Mouse (Mus musculus) layer of hippocampus, adult 11-12 months (tissue): ENCODE data around the gene Smad9.
"Not testable (repeated sequence)": the region's sequence is repeated elsewhere in the genome, so short reads cannot be mapped to it uniquely, and the experiment has no call there.

Experiments
- DNase-seq: peaks from one replicate; pipeline ENCODE4 v3.0.0; 2022; ENCODE audit warnings: low spot score

Gene Smad9

DNA sequence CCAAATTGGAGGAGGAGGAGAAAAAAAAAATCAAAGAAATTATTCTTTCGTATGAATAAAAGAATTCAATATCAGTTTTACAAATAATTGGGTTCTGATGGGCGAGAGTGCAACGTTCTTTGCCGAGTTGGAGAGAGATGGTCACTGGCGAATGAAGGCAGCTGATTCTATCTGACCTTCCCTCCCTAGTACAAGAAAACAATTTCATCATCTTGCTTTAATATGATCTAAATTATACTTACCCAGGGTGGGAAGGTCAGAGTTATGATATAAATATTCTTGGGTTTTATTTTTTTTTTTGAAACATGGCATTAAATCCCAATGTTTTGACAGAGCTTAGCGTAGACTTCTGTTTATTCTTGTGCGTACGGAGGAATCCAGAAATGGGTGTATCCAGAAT, 2.1 kb downstream of the Smad9 start:
- DNase-seq = no peak

DNA sequence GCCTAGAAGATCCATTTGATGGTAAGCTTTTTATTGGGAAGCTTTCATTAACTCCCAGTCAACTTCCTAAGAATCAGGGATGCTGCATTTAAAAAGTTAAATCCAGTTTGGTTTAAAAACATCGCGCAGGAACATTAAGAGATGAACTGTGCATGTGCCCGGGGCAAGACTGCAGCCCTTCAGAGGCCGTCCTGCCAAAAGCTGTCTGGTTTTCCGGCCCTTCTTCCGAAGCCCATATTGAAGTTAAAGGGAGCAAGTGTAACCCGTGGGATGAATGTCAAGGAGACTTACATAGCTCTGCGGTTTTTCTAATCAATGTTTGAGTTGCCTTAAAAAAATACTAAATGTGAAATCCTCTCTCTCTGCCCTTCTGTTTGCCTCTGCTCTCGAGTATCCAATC, 3.8 kb downstream of the Smad9 start:
- no peak for DNase-seq

DNA sequence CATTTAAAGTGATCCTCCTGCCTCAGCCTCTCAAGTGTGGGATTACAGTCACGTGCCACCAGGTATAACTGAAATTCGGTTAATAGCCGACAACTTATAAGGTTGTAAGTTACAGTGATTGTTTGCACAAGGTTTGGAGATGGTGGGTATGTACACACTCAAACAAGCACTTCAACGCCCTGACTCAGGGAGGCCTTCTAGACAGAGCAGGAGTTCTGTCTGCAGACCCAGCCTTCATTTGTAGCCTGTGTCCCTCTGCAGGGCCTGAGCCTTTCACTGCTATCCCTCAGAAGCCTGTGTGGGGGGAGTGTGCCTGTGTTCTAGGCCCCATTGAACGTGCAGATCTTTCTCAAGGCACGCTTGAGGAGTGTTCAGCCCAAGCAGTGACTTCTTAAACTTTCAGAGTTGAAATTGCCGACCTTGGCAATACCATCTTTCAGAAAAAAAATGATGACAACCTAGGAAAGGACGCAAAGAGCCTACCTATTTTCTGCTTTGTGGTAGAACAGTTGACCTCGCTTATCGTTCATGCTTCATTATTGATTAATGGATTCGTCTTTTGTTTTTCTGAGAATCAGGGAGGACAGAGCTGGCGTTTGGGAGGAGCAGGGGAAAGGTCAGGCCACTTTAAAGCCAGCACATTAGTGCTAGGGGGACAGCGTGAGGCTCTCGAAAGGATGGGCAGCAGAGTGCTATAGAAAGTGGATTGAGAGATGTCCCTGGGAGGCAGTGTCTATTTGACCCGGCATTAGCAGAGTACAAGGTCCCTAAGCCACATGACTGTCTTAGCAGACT, 5.1 kb downstream of the Smad9 start:
- no peak for DNase-seq

DNA sequence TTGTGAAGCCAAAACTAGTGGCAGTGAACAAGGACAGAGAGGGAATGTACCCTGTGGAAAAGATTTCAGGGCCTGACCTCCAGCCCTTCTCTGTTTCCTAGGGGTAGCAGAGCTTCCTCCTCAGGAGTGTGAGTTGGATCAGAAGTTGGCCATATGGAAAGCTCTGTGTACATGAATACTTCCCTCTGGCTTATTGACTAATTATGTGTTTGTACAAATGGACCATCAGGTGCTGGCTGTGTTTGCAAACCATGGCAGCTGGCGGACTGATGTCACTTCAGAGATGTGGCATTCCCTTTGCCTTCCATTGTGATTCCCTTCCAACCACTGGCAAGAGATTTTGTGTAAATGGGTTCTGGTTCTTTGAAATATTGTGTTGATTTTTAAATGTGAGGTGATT, 5.9 kb downstream of the Smad9 start:
- DNase-seq = no peak

DNA sequence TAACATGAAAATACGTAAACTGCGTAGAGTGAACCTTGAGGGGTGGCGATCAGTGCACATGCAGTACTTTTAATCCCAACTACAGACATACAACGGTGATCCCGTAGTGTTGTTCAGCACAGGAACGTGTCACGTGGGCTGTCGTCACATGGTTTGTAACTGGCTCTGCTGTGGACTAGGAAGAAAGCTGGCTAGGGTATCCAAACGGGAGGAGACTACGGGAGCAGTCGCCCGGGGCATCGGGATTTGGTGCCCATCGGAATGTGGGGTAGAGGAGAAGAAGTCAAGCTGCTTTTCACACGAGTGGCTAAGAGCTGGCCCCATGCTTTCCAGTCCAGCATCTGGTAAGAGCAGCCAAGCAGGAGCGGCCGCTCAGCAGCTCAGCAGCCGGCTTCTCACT, 9.0 kb downstream of the Smad9 start:
- peak; percentile 45 for DNase-seq

DNA sequence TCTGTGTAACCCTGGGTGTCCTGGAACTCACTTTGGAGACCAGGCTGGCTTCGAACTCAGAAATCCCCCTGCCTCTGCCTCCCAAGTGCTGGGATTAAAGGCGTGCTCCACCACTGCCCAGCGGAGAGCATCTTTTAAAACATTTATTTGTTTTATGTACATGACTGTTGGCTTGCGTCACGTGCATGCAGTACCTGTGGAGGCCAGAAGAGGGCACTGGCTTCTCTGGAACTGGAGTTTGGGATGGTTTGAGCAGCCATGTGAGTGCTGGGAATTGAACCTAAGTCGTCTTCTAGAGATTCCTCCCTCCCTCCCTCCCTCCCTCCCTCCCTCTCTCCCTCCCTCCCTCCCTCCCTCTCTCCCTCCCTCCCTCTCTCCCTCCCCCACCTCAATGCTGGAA, 10.1 kb downstream of the Smad9 start:
- not testable (repeated sequence) for DNase-seq

DNA sequence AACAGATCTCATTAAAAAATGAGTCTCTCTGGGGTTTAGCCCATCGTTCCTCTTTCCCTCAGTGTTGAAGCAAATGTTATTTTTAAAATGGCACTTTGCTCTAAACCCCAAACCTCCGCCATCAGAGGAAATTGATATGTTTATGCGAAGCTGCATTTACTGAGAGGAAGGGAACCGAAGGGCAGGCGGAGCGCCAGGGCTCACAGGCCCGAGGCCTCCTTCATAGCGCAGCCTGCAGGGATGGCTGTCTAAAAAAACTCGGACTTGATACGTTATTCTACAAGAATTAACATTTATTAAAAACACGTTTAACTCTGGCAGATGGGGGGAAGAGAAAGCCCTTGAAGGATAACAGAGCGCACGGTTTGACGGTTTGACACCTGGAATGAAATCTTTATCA, 10.7 kb downstream of the Smad9 start:
- no peak for DNase-seq

DNA sequence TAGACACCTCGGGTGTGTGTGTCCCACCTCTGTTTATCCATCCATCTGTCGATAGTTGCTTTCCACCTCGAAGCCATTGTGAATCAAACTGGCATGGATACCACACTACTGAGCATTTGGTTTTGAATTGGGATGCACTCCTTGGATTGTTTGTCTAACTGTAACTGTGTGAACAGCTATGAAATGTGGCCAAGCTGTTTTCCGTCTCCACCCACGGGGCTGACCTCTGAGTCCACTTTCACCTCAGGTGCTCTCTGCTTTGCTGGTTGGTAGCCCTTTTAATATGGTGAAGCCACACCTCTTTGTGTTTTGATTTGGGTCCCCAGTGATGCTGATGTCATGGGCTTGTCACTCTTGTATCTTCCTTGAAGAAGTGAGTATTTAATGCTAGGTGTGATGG, 11.4 kb downstream of the Smad9 start:
- no peak for DNase-seq

DNA sequence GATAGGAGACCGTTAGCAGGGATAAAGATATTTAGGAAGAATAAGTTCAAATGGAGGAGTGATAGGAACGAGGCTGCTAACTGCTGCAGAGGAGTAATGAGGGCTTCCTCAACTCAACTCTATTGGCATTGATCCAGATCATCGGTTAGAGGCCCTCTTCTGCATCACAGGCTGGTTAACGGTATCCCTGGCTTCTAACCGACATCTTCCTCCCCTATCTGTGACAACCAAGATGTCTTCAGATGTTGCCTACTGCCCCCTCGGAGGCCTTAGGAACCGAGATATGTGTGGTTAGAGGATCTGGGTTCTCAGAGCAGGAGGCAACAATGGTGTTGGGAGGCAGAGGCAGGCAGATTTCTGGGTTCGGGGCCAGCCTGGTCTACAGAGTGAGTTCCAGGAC, 13.2 kb downstream of the Smad9 start:
- no peak for DNase-seq

DNA sequence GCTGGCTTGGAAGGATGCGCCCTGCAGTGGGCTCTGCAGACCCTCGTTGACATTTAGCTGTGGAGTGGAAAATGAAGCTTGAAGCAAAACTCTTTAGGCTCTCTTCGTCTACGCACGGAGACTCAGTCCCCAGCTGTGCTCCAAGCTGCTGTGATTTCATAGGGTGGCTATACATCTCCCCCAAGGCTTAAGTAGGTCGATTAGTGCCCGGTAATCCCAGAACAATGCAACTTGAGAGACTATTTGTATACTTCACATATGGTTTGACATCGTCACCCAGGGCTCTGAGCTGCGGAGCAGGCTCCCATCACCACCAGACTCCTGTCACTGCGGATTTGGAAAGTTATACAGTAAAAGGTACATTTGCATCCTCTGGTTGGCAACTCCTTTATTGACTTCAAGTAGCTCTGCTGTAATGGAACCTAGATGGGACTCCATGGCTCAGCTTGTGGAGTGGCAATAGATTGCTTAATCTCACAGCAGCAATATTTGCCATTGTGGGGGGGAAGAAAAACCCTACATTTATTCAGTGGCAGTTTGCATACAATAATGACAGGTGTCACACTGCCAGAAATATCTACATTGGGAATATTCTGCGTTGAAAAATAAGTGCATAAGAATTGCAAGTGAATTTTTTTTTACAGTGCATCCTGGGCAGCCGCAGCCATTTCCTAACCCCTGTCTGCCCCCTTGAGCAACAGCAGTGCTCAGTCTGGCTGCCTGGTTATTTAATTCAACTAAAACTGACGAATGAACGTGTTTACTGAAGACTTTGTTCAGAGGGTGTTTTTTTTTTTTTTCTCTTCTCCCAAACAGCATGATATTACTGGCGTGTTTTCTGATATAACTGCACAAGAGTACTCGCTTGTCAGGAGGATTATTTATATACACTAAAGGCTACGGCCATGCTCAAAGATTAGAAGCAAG, 14.2 kb downstream of the Smad9 start:
- DNase-seq = no peak

DNA sequence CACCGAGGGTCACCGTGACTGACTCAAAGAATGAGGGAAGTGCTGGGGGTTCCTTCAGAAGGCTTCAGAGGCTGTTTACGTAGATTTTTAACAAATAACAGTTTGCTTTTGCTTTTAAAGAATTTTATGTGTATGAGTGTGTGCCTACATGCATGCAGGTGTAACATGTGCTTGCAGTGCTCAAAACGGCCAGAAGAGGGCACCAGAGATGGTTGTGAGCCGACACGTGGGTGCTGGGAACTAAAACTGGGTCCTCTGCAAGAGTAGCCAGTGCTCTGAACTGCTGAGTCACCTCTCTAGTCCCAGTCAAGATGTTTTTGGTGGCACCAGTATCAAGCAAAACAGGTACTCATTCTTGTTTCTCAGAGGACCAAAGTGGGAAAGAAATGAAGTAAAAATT, 18.2 kb downstream of the Smad9 start:
- DNase-seq = no peak

DNA sequence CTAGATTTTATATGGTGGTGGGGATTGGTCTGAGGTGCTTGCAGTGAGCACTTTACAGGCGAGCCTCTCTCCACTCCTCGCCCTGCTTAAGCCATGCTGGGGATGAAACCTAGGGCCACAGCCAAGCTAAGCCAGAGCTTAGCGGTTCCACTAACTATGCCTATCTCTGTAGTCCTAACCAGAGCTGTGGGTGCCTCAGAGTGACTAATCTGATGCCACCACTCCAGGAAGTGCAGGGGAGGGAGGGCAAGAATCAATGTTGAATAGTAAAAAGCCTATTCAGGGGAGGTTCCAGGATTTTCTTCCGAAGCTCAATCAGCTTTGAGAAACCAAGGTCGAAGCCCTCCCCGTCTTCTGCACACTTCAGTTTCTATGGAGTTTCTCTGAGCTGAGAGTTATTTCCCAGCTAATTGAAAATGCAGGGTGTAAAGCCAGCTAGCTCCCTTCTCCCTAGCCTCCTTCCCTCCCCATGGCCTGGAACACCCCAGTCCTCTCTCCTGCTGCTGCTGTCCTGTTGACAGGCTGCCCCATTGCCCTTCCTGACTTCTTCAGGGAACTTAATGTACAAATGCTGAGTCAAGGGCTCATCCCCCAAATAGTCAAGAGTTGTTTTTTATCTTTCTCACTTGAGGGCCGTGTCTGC, 20.7 kb downstream of the Smad9 start:
- DNase-seq = no peak

DNA sequence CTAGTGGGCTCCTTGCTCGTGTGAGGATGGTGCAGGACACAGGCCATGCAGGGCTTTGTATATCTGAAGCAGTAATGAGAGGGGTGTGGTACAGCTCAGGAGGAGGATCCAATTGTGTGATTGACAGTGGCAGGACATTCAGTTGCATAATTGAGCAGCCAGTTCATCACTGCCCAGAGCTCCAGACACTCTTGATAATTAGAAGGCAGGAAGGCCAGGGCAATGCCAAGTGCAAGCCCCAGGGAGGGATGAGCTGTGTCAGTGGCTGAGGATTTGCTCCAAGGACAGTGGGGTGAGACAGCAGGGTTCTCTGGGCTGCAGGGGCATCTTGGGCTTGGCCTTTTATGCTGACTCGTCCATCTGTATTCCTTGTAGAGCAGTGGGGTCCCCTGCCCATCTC, 35.2 kb downstream of the Smad9 start:
- DNase-seq = no peak

DNA sequence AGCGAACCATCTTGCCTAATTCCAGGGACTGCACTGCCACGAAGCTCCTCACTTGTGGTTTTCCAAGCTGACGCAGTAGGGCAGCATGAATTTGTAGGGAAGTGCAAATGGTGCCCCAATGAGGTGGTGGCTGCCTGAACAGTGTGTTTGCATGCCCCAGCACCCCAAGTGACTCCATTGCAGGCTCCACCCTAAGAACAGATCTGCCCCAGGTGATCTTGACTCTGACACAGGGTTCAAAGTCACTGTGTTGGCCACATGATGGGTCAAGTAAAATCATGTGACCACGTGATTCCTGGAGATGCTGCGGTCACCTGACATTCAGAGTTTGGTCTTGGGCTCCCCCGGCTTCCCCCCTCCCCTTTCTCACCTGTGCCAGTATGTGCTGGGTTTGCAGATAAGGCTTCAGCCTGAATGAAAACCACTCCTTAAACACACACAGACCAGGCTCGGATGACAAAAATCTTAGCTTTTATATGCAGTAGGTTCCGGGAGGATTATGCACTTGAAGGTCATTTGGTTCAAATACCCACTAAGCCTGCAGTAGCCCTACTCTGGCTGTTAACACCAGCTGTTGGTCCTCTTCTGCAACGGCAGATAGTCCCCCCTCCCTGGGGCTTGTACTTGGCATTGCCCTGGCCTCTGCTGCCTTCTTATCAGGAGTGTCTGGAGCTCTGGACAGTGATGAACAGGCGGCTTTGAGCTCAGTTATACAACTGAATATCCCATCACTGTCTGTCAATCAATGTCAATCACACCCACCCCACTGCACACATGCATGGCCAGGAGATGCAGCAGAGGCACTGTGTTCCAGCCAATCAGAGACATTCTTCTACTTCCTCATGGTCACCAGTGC, 36.7 kb downstream of the Smad9 start:
- DNase-seq = no peak

DNA sequence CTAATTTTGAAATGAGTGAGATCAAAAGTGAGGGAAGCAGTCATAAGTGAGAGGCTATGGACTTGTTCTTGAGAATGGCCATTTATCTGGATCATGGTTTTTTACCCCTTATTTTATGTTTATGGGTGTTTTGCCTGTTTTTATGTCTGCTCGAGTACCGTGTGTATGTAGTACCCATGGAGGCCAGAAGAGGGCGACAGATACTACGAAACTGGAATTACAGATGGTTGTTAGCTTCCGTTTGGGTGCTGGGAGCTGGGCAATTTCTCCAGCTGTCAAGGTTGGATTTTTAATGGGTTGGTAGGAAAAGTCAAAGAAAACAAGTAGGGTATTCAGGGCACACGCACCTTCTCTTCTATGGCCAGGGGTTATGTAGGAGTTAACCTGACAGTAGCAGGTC, 38.4 kb downstream of the Smad9 start:
- no peak for DNase-seq

DNA sequence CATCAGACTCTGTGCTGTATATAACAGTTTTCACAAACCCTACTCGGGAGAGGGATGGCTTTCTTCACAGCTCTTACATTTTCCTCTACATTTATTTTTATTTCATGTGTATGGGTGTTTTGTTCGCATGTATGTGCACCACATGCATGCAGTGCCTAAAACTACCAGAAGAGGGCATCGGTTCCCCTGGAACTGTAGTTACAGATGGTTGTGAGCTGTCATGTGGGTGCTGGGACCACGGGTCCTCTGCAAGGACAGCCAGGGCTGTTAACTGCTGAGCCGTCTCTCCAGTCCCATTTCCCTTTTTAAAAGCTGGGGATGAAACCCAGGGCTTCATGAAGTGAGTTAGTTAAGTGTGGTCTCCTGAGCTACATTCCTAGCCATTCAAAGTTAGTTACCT, 40.0 kb downstream of the Smad9 start:
- DNase-seq = no peak

DNA sequence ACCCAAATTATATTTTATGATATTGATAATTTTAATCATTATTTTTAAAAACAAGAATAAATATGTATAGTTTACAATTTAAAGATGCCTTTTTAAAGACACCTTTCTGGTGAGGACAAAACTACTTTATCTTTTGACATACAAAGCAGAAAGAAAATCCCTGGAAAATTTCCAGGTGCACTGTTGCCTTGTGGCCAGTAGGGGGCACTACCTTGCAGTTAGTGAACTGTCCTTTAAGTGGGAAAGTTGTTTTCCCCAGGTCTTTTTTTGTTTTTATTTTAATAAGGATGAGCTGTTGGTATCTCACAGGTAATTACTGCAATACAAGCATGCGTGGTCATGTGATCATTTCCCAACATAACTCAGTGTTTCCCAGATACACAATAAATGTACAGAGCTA, 40.4 kb downstream of the Smad9 start:
- DNase-seq = peak; percentile 33

DNA sequence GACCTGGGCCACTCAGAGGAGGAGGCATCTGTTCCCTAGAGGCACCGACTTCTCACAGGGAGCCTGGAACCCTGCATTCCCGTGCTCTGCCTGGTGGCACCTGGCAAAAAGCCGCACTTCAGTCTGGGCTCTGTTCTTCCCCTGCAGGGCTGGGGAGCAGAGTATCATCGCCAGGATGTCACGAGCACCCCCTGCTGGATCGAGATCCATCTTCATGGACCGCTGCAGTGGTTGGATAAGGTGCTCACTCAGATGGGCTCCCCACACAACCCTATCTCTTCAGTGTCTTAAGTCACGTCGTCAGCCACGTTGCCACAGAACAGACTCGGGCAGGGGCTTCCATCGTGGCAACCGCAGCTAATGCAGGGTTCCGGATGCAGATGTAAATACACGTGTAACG, 41.8 kb downstream of the Smad9 start:
- DNase-seq = peak; percentile 62

DNA sequence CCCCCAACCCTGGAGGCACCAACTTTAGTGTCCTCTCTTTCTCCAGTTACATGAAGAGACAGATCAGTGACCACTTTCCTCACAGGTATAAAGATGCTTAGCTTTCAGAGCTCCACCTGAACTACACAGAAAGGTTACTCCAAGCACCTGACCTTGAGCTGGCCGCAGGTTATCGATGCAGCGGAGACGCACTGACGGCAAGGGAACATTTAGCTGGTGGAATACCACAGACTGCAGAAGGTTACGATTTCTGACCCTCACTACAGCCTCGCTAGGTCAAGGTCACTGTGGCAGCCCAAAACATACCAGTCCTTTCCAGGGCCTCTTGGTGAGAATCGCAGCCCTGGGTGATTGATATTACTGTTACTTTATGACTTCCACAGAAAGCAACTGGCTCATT, 48.3 kb downstream of the Smad9 start:
- no peak for DNase-seq

DNA sequence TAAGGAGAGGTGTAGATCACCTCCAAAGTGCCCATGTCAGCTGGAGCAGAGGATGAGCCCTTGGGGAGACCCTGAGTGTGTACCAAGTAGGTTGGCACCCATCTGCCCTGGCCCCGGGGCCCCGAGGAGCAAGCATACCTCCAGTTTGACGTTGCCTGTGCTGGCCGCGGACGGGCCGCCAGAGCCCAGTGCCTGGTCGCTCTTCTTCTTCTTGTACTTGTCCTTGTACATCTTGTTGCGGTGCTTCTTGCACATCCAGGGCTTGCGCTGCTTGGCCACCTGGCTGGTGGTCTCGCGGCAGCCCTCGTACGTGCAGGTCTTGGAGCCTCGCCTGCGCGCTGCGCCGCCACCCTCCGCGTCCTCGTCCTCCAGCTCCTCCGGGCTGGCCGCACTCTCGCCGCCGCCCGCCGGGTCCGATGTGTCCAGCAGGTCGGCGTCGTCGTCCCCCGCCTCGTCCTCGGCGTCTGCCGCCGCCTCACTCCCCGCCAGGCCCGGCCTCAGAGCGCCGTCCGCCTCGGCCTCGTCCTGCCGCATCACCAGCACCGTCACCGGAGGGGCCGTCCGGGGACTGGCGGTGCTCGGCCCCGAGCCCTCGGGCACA, 51.8 kb downstream of the Smad9 start:
- peak; percentile 44 for DNase-seq

DNA sequence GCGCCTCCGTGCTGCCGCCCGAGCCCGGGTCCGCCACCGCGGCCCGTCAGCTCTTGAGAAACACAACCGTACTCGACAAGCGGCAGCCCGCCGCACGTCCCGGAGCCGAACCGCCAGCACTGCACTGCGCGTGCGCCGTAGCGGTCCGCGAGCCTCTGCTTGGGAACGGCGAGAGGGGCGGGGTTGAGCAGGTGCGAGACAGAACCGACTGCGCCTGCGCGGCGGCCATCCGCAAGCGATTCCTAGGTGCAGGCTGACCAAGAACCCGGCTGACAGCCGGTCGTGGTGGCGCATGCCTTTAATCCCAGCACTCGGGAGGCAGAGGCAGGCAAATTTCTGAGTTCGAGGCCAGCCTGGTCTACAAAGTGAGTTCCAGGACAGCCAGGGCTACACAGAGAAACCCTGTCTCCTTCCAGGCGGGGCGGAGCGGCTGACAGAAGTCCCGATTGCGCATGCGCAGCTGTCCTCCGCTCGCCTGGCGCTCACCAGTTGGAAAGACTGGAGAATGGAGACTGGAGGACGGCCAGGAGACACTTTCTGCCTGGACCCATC, 52.4 kb downstream of the Smad9 start, which contains the start of gene Rfxap:
Gene Rfxap (minus strand): TSS at position 126 of the 552 bp plus-strand sequence.
- DNase-seq = peak; percentile 95
